Mouse (Mus musculus): ENCODE results near the gene Nmd3. TPM values are rescaled to one million over a fixed set of nuclear protein-coding genes. Genes with fewer than 3 reads are reported as not detected.

Nmd3 gene
- polyA plus RNA-seq, 1 experiment from 2014 or later = 124 TPM

- Histone ChIP-seq H3K9me3 (ENCODE audit: control insufficient read depth, low read length) (no peaks in the 10 kb centered on the region), H3K27me3 (ENCODE audit: control insufficient read depth, insufficient read depth, low read length) (peaks cover 7% of the 10 kb centered on the region; the same call in 1 of the 2 replicates), H3K36me3 (ENCODE audit: control insufficient read depth, insufficient read depth, low read length) (no peaks in the 10 kb centered on the region), H3K4me2 (ENCODE audit: low read depth, low read length, severe bottlenecking) (no peak overlapping the region), H3K27ac (ENCODE audit: low read depth, low read length) (no peak overlapping the region), H3K4me3 (ENCODE audit: low read depth, low read length) (no peak overlapping the region), H3K9ac (ENCODE audit: low read length) (no peak overlapping the region), H3K4me1 (replicated peaks; ENCODE audit: control insufficient read depth, insufficient read depth, low read length) (no peaks in the 10 kb centered on the region; the same call in 1 of the 2 replicates)
- ATAC-seq (replicated peaks; ENCODE audit: low FRiP score) (peak; percentile 90), DNase-seq (ENCODE audit: low spot score) (peak; percentile 58)
- 15% methylated on average over 12 of the region's 12 CpGs for WGBS
Measured at GRCm38 (mm10) chr3:69709043-69709929, 12.5 kb upstream of the Nmd3 start.

GRCm38 (mm10) chr3:69711907-69712600, 9.7 kb upstream of the Nmd3 start:
- Histone ChIP-seq H3K4me1 (replicated peaks; ENCODE audit: control insufficient read depth, insufficient read depth, low read length) (no peaks in the 10 kb centered on the region; the same call in 1 of the 2 replicates), H3K9me3 (ENCODE audit: control insufficient read depth, low read length) (no peaks in the 10 kb centered on the region), H3K4me2 (ENCODE audit: low read depth, low read length, severe bottlenecking) (no peak overlapping the region), H3K36me3 (ENCODE audit: control insufficient read depth, insufficient read depth, low read length) (no peaks in the 10 kb centered on the region), H3K27me3 (ENCODE audit: control insufficient read depth, insufficient read depth, low read length) (peaks cover 7% of the 10 kb centered on the region; the same call in 1 of the 2 replicates), H3K4me3 (ENCODE audit: low read depth, low read length) (no peak overlapping the region), H3K9ac (ENCODE audit: low read length) (no peak overlapping the region), H3K27ac (ENCODE audit: low read depth, low read length) (no peak overlapping the region)
- 62% methylated on average over 8 of the region's 8 CpGs for WGBS
- ATAC-seq (replicated peaks; ENCODE audit: low FRiP score) = no peak
- DNase-seq (ENCODE audit: low spot score) = no peak

GRCm38 (mm10) chr3:69717476-69717875, 4.3 kb upstream of the Nmd3 start:
- no peak for ATAC-seq (replicated peaks; ENCODE audit: low FRiP score)
- no peak overlapping the region for H3K9ac ChIP-seq (ENCODE audit: low read length)

GRCm38 (mm10) chr3:69722187-69722867, 542 bp downstream of the Nmd3 start:
- Histone ChIP-seq H3K4me1 (replicated peaks; ENCODE audit: control insufficient read depth, insufficient read depth, low read length) (peaks cover 4% of the 10 kb centered on the region; the same call in 1 of the 2 replicates), H3K36me3 (ENCODE audit: control insufficient read depth, insufficient read depth, low read length) (no peaks in the 10 kb centered on the region), H3K4me3 (ENCODE audit: low read depth, low read length) (peak overlapping the region; percentile 85), H3K4me2 (ENCODE audit: low read depth, low read length, severe bottlenecking) (peak overlapping the region; percentile 82), H3K9ac (ENCODE audit: low read length) (peak overlapping the region; percentile 92), H3K27ac (ENCODE audit: low read depth, low read length) (peak overlapping the region; percentile 81), H3K27me3 (ENCODE audit: control insufficient read depth, insufficient read depth, low read length) (no peaks in the 10 kb centered on the region), H3K9me3 (ENCODE audit: control insufficient read depth, low read length) (no peaks in the 10 kb centered on the region)
- ATAC-seq (replicated peaks; ENCODE audit: low FRiP score) (peak; percentile 87), DNase-seq (ENCODE audit: low spot score) (peak; percentile 64)
- under 1% methylated on average over 52 of the region's 58 CpGs for WGBS

More at GRCm38 (mm10) chr3:69717476-69717875, 4.3 kb upstream of the Nmd3 start:
- Histone ChIP-seq H3K4me1 (replicated peaks; ENCODE audit: control insufficient read depth, insufficient read depth, low read length) (no peaks in the 10 kb centered on the region; the same call in 1 of the 2 replicates), H3K9me3 (ENCODE audit: control insufficient read depth, low read length) (no peaks in the 10 kb centered on the region), H3K36me3 (ENCODE audit: control insufficient read depth, insufficient read depth, low read length) (no peaks in the 10 kb centered on the region), H3K4me3 (ENCODE audit: low read depth, low read length) (no peak overlapping the region), H3K27me3 (ENCODE audit: control insufficient read depth, insufficient read depth, low read length) (no peaks in the 10 kb centered on the region), H3K4me2 (ENCODE audit: low read depth, low read length, severe bottlenecking) (no peak overlapping the region), H3K27ac (ENCODE audit: low read depth, low read length) (no peak overlapping the region)
- 91% methylated on average over 6 of the region's 6 CpGs for WGBS
- no peak for DNase-seq (ENCODE audit: low spot score)

GRCm38 (mm10) chr3:69723161-69723560, 1.4 kb downstream of the Nmd3 start:
- no peaks in the 10 kb centered on the region for H3K9me3 ChIP-seq (ENCODE audit: control insufficient read depth, low read length)
- 42% methylated on average over 7 of the region's 7 CpGs for WGBS
- H3K36me3 ChIP-seq (ENCODE audit: control insufficient read depth, insufficient read depth, low read length) = 0 out of 2 replicates have a peak, but pooled peaks cover 2% of the 10 kb centered on the region
- peak overlapping the region; percentile 82 for H3K4me2 ChIP-seq (ENCODE audit: low read depth, low read length, severe bottlenecking)
- ATAC-seq (replicated peaks; ENCODE audit: low FRiP score) (no peak), DNase-seq (ENCODE audit: low spot score) (no peak)
- no peaks in the 10 kb centered on the region for H3K27me3 ChIP-seq (ENCODE audit: control insufficient read depth, insufficient read depth, low read length)
- H3K4me3 ChIP-seq (ENCODE audit: low read depth, low read length) = peak overlapping the region; percentile 85
- peak overlapping the region; percentile 92 for H3K9ac ChIP-seq (ENCODE audit: low read length)
- H3K27ac ChIP-seq (ENCODE audit: low read depth, low read length) = no peak overlapping the region
- peaks cover 4% of the 10 kb centered on the region; the same call in 1 of the 2 replicates for H3K4me1 ChIP-seq (replicated peaks; ENCODE audit: control insufficient read depth, insufficient read depth, low read length)

GRCm38 (mm10) chr3:69730930-69731329, 9.1 kb downstream of the Nmd3 start:
- Histone ChIP-seq H3K4me3 (ENCODE audit: low read depth, low read length) (no peak overlapping the region), H3K27me3 (ENCODE audit: control insufficient read depth, insufficient read depth, low read length) (no peaks in the 10 kb centered on the region), H3K36me3 (ENCODE audit: control insufficient read depth, insufficient read depth, low read length) (peaks cover 2% of the 10 kb centered on the region; the same call in 1 of the 2 replicates), H3K9ac (ENCODE audit: low read length) (no peak overlapping the region), H3K27ac (ENCODE audit: low read depth, low read length) (no peak overlapping the region), H3K9me3 (ENCODE audit: control insufficient read depth, low read length) (no peaks in the 10 kb centered on the region), H3K4me1 (replicated peaks; ENCODE audit: control insufficient read depth, insufficient read depth, low read length) (no peaks in the 10 kb centered on the region), H3K4me2 (ENCODE audit: low read depth, low read length, severe bottlenecking) (no peak overlapping the region)
- DNase-seq (ENCODE audit: low spot score) (no peak), ATAC-seq (replicated peaks; ENCODE audit: low FRiP score) (no peak)

GRCm38 (mm10) chr3:69733939-69734338, 12.2 kb downstream of the Nmd3 start:
- no peak for DNase-seq (ENCODE audit: low spot score)
- ATAC-seq (replicated peaks; ENCODE audit: low FRiP score) = no peak

GRCm38 (mm10) chr3:69755192-69755591, 33.4 kb downstream of the Nmd3 start:
- Histone ChIP-seq H3K4me3 (ENCODE audit: low read depth, low read length) (no peak overlapping the region), H3K4me1 (replicated peaks; ENCODE audit: control insufficient read depth, insufficient read depth, low read length) (no peaks in the 10 kb centered on the region), H3K36me3 (ENCODE audit: control insufficient read depth, insufficient read depth, low read length) (no peaks in the 10 kb centered on the region; the same call in 1 of the 2 replicates), H3K4me2 (ENCODE audit: low read depth, low read length, severe bottlenecking) (no peak overlapping the region), H3K9ac (ENCODE audit: low read length) (no peak overlapping the region), H3K27ac (ENCODE audit: low read depth, low read length) (no peak overlapping the region), H3K27me3 (ENCODE audit: control insufficient read depth, insufficient read depth, low read length) (no peaks in the 10 kb centered on the region), H3K9me3 (ENCODE audit: control insufficient read depth, low read length) (no peaks in the 10 kb centered on the region)
- 90% methylated on average over 3 of the region's 3 CpGs for WGBS
- ATAC-seq (replicated peaks; ENCODE audit: low FRiP score) (no peak), DNase-seq (ENCODE audit: low spot score) (no peak)

More at GRCm38 (mm10) chr3:69733939-69734338, 12.2 kb downstream of the Nmd3 start:
- Histone ChIP-seq H3K27me3 (ENCODE audit: control insufficient read depth, insufficient read depth, low read length) (no peaks in the 10 kb centered on the region), H3K9me3 (ENCODE audit: control insufficient read depth, low read length) (no peaks in the 10 kb centered on the region), H3K4me2 (ENCODE audit: low read depth, low read length, severe bottlenecking) (no peak overlapping the region), H3K4me1 (replicated peaks; ENCODE audit: control insufficient read depth, insufficient read depth, low read length) (no peaks in the 10 kb centered on the region), H3K27ac (ENCODE audit: low read depth, low read length) (no peak overlapping the region), H3K4me3 (ENCODE audit: low read depth, low read length) (no peak overlapping the region), H3K36me3 (ENCODE audit: control insufficient read depth, insufficient read depth, low read length) (peaks cover 3% of the 10 kb centered on the region; the same call in 1 of the 2 replicates), H3K9ac (ENCODE audit: low read length) (no peak overlapping the region)
- 87% methylated on average over 2 of the region's 2 CpGs for WGBS
